Mouse (Mus musculus) C2C12 (cell line): ENCODE data around the gene Larp4b.
A peak's percentile ranks its signal among the peaks of the same experiment; 100 is the strongest.

ENCODE experiments used
- CEBPB ChIP-seq: IDR thresholded peaks from one replicate; pipeline ENCODE4 v1.6.1; 2011; ENCODE audit warnings: low read depth, mild to moderate bottlenecking, control low read depth, moderate library complexity
- CTCF ChIP-seq: IDR thresholded peaks from one replicate; pipeline ENCODE4 v1.5.1; 2011; ENCODE audit not compliant: control insufficient read depth, insufficient read depth, insufficient read length
- MAX ChIP-seq: IDR thresholded peaks from one replicate; pipeline ENCODE4 v1.6.1; 2011; ENCODE audit warnings: mild to moderate bottlenecking, control low read depth
- MYOD1 ChIP-seq: IDR thresholded peaks from one replicate; pipeline ENCODE4 v1.6.1; 2011; ENCODE audit warnings: low read depth; ENCODE audit not compliant: control insufficient read depth, insufficient read length
- MYOG ChIP-seq: IDR thresholded peaks from one replicate; pipeline ENCODE4 v1.6.1; 2011; ENCODE audit not compliant: control insufficient read depth, insufficient read length; ENCODE audit errors: extremely low read depth
- USF1 ChIP-seq: IDR thresholded peaks from one replicate; pipeline ENCODE4 v1.6.1; 2011; ENCODE audit warnings: low read depth, mild to moderate bottlenecking, control low read depth, moderate library complexity

DNA sequence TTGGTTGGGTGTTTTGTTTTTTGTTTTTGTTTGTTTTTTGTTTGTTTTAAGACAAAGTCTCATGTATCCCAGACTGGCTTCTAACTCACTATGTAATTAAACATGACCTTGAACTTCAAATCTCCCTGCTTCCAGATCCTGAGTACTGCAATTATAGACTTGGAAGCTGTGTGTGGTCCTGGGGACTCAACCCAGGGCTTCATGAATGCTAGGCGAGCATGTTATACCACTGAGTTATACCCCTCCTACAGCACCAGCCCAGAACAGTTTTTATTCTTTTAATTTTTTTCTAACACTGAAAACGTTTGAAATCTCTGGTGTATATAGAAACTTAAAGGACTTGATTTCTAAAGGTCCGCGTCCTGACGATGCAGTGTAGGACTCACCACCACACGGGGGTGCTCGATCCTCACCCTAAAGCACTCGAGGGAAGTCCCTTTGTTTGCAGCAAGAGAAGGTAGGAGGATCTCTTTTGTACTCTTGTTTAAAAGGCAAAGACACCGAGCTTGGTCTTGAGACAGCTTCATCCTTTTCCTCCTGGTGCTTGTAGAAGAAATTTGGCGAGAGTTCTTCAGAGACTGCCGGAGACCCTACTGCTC is 88.1 kb downstream of the Larp4b start:
- TF ChIP-seq CTCF, result peak; percentile 69
- no peak for TF ChIP-seq MAX
- no peak for TF ChIP-seq USF1
- TF ChIP-seq MYOD1, result no peak
- TF ChIP-seq MYOG, result no peak
- no peak for TF ChIP-seq CEBPB
